Mouse (Mus musculus): ENCODE measurements around the gene Galnt17. TPM values are rescaled to one million over a fixed set of nuclear protein-coding genes. Genes with fewer than 3 reads are reported as not detected.

Gene Galnt17
- polyA plus RNA-seq, 1 experiment from 2014 or later = 0.09 TPM

GRCm38 (mm10) chr5:131241689-131242088 lies 66.6 kb downstream of the Galnt17 start:
- 69% methylated on average over 4 of the region's 4 CpGs for WGBS (ENCODE audit: insufficient replicate concordance)

DNA sequence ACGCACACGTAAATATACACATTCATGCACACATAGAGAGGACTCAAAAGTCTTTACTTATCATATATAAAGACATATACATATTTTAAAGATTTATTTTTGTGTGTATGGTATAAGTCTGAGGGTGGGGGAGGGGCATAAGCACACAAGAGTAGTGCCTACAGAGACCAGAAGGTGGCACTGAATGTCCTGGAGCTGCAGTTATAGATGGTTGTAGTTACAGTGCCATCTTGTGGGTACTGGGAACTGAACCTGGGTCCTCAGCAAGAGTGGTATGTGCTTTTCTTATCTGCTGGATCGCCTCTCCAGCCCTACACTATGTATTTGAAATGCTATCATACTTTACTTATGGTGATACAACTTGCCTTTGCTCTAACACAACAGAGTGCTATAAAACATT lies 68.5 kb downstream of the Galnt17 start:
- Histone ChIP-seq H3K4me2 (no peak overlapping the region), H3K4me3 (replicated peaks) (no peak overlapping the region), H3K27me3 (no peaks in the 10 kb centered on the region), H3K9ac (no peak overlapping the region), H3K27ac (replicated peaks) (no peak overlapping the region), H3K9me3 (replicated peaks) (no peaks in the 10 kb centered on the region), H3K4me1 (replicated peaks) (no peaks in the 10 kb centered on the region), H3K36me3 (replicated peaks) (no peaks in the 10 kb centered on the region)
- no peak for ATAC-seq (ENCODE audit: insufficient read depth)
- 70% methylated on average over 3 of the region's 3 CpGs for WGBS (ENCODE audit: insufficient replicate concordance)

More at GRCm38 (mm10) chr5:131241689-131242088, 66.6 kb downstream of the Galnt17 start:
- Histone ChIP-seq H3K36me3 (replicated peaks) (no peaks in the 10 kb centered on the region), H3K9me3 (replicated peaks) (no peaks in the 10 kb centered on the region), H3K4me2 (no peak overlapping the region), H3K4me1 (replicated peaks) (no peaks in the 10 kb centered on the region), H3K4me3 (replicated peaks) (no peak overlapping the region), H3K27me3 (no peaks in the 10 kb centered on the region), H3K27ac (replicated peaks) (no peak overlapping the region), H3K9ac (no peak overlapping the region)
- ATAC-seq (ENCODE audit: insufficient read depth) = no peak

- no peaks in the 10 kb centered on the region for H3K36me3 ChIP-seq (replicated peaks)
- H3K4me1 ChIP-seq (replicated peaks) = no peaks in the 10 kb centered on the region
- H3K4me3 ChIP-seq (replicated peaks) = no peak overlapping the region
- no peak overlapping the region for H3K9ac ChIP-seq
- ATAC-seq (ENCODE audit: insufficient read depth) = no peak
- no peaks in the 10 kb centered on the region for H3K27me3 ChIP-seq
- H3K9me3 ChIP-seq (replicated peaks) = no peaks in the 10 kb centered on the region
- H3K27ac ChIP-seq (replicated peaks) = no peak overlapping the region
- H3K4me2 ChIP-seq = no peak overlapping the region
- WGBS (ENCODE audit: insufficient replicate concordance) = 78% methylated on average over 8 of the region's 8 CpGs
Measured at GRCm38 (mm10) chr5:131236906-131237305, 71.4 kb downstream of the Galnt17 start.

- H3K36me3 ChIP-seq (replicated peaks) = no peaks in the 10 kb centered on the region
- no peaks in the 10 kb centered on the region for H3K9me3 ChIP-seq (replicated peaks)
- H3K4me2 ChIP-seq = no peak overlapping the region
- no peak for ATAC-seq (ENCODE audit: insufficient read depth)
- WGBS (ENCODE audit: insufficient replicate concordance) = 71% methylated on average over 8 of the region's 8 CpGs
- H3K4me3 ChIP-seq (replicated peaks) = no peak overlapping the region
- H3K9ac ChIP-seq = no peak overlapping the region
- no peak overlapping the region for H3K27ac ChIP-seq (replicated peaks)
- no peaks in the 10 kb centered on the region for H3K4me1 ChIP-seq (replicated peaks)
- no peaks in the 10 kb centered on the region for H3K27me3 ChIP-seq
Measured at GRCm38 (mm10) chr5:131233828-131234227, 74.5 kb downstream of the Galnt17 start.

DNA sequence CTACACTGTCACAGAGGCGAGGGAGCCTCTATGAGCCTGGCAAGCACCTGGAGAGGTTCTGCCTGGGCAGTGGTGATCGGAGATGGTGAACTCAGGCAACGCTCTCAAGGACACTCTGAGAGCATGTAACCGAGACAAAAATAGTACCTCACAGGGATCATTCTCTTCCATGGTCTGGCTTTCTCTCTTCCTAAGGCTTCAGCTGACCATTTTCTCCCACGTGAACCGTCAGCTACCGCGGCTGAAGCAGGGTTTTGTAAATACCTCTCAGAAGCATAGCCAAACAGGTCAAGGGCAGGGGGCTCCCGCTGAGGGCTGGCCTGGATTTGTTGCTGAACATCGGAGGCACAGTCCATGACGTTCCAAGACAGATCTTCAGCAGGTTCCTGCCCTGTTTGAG lies 77.2 kb downstream of the Galnt17 start:
- H3K9me3 ChIP-seq (replicated peaks) = no peaks in the 10 kb centered on the region
- no peak overlapping the region for H3K4me2 ChIP-seq
- H3K36me3 ChIP-seq (replicated peaks) = no peaks in the 10 kb centered on the region
- no peak for ATAC-seq (ENCODE audit: insufficient read depth)
- H3K4me3 ChIP-seq (replicated peaks) = no peak overlapping the region
- H3K27ac ChIP-seq (replicated peaks) = no peak overlapping the region
- no peaks in the 10 kb centered on the region for H3K27me3 ChIP-seq
- WGBS (ENCODE audit: insufficient replicate concordance) = 61% methylated on average over 11 of the region's 11 CpGs
- no peaks in the 10 kb centered on the region for H3K4me1 ChIP-seq (replicated peaks)
- H3K9ac ChIP-seq = no peak overlapping the region

GRCm38 (mm10) chr5:131229744-131230143 lies 78.6 kb downstream of the Galnt17 start:
- 60% methylated on average over 10 of the region's 10 CpGs for WGBS (ENCODE audit: insufficient replicate concordance)
- Histone ChIP-seq H3K9ac (no peak overlapping the region), H3K4me1 (replicated peaks) (no peaks in the 10 kb centered on the region), H3K4me3 (replicated peaks) (no peak overlapping the region), H3K36me3 (replicated peaks) (no peaks in the 10 kb centered on the region), H3K9me3 (replicated peaks) (no peaks in the 10 kb centered on the region), H3K4me2 (no peak overlapping the region), H3K27ac (replicated peaks) (no peak overlapping the region), H3K27me3 (no peaks in the 10 kb centered on the region)
- no peak for ATAC-seq (ENCODE audit: insufficient read depth)

DNA sequence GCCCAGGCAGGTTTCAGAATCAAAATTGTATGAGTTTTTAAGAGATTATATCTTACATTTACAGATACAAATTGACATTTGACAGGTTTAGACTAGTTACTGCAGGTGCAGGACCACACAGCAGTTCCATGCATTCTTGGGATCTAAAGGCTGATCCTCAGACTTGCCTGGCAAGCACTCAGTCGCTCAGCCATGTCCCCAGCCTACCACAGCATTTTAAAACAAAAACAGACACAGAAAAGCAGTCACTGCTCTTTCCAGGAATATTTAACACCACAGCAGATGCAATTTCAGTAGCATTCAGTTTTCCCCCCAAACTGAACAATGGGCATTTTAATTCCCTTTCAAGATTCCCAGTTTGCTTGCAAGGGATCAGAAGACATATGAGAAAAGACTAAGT lies 84.9 kb downstream of the Galnt17 start:
- 46% methylated on average over 1 of the region's 1 CpGs for WGBS (ENCODE audit: insufficient replicate concordance)
- Histone ChIP-seq H3K27ac (replicated peaks) (no peak overlapping the region), H3K27me3 (no peaks in the 10 kb centered on the region), H3K4me1 (replicated peaks) (no peaks in the 10 kb centered on the region), H3K9me3 (replicated peaks) (0 out of 2 replicates have a peak, but pooled peaks cover 4% of the 10 kb centered on the region), H3K36me3 (replicated peaks) (no peaks in the 10 kb centered on the region), H3K4me3 (replicated peaks) (no peak overlapping the region), H3K4me2 (no peak overlapping the region), H3K9ac (no peak overlapping the region)
- ATAC-seq (ENCODE audit: insufficient read depth) = no peak

- H3K27ac ChIP-seq (replicated peaks) = no peak overlapping the region
- H3K36me3 ChIP-seq (replicated peaks) = no peaks in the 10 kb centered on the region
- H3K4me1 ChIP-seq (replicated peaks) = no peaks in the 10 kb centered on the region
- no peak overlapping the region for H3K9ac ChIP-seq
- H3K4me3 ChIP-seq (replicated peaks) = no peak overlapping the region
- no peaks in the 10 kb centered on the region for H3K27me3 ChIP-seq
- ATAC-seq (ENCODE audit: insufficient read depth) = no peak
- H3K4me2 ChIP-seq = no peak overlapping the region
- 66% methylated on average over 10 of the region's 10 CpGs for WGBS (ENCODE audit: insufficient replicate concordance)
- H3K9me3 ChIP-seq (replicated peaks) = 0 out of 2 replicates have a peak, but pooled peaks cover 4% of the 10 kb centered on the region
Measured at GRCm38 (mm10) chr5:131222498-131223244, 85.6 kb downstream of the Galnt17 start.

DNA sequence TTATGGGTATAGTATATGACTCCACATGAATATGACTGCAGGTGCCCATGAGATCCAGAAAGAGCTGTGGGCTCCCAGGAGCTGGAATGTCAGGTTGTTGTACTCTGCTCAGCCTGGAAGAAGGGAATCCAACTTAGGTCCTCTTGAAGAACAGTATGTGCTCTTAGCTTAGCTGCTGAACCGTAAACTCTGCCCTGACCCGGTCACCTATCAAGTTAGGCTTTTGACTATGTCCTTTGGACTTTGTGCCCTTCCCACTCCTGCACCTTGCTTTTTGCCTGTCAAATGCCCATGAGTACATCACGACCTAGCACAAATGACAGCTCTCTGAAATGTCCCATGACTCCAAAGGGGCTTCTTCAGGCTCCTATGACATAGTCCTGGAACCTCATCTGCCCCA lies 90.1 kb downstream of the Galnt17 start:
- H3K4me1 ChIP-seq (replicated peaks) = no peaks in the 10 kb centered on the region
- H3K4me3 ChIP-seq (replicated peaks) = no peak overlapping the region
- no peak overlapping the region for H3K4me2 ChIP-seq
- no peaks in the 10 kb centered on the region for H3K36me3 ChIP-seq (replicated peaks)
- WGBS (ENCODE audit: insufficient replicate concordance) = 48% methylated on average over 3 of the region's 3 CpGs
- H3K27me3 ChIP-seq = no peaks in the 10 kb centered on the region
- ATAC-seq (ENCODE audit: insufficient read depth) = no peak
- H3K9ac ChIP-seq = no peak overlapping the region
- no peak overlapping the region for H3K27ac ChIP-seq (replicated peaks)
- 0 out of 2 replicates have a peak, but pooled peaks cover 4% of the 10 kb centered on the region for H3K9me3 ChIP-seq (replicated peaks)

DNA sequence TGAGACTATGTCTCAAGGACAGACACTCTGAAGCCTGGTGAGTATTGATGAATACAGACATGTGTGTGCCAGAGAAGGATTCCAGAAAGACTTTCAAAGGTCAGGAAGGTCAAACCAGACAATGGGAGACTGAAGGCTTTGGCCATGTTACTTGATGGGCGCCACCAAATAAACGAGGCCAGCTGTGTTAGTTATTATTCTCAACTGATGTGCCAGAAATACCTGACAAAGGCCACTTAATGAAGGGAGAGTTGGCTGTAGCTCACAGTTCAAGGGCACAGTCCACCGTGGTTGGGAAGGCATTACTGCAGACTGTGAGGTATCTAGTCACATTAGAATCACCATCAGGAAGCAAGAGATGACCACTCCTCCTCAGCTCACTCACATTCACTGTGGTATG lies 96.7 kb downstream of the Galnt17 start:
- Histone ChIP-seq H3K9me3 (replicated peaks) (no peaks in the 10 kb centered on the region), H3K36me3 (replicated peaks) (no peaks in the 10 kb centered on the region), H3K4me2 (no peak overlapping the region), H3K27ac (replicated peaks) (no peak overlapping the region), H3K4me3 (replicated peaks) (no peak overlapping the region), H3K9ac (no peak overlapping the region), H3K4me1 (replicated peaks) (no peaks in the 10 kb centered on the region), H3K27me3 (no peaks in the 10 kb centered on the region)
- 56% methylated on average over 3 of the region's 3 CpGs for WGBS (ENCODE audit: insufficient replicate concordance)
- ATAC-seq (ENCODE audit: insufficient read depth) = no peak

DNA sequence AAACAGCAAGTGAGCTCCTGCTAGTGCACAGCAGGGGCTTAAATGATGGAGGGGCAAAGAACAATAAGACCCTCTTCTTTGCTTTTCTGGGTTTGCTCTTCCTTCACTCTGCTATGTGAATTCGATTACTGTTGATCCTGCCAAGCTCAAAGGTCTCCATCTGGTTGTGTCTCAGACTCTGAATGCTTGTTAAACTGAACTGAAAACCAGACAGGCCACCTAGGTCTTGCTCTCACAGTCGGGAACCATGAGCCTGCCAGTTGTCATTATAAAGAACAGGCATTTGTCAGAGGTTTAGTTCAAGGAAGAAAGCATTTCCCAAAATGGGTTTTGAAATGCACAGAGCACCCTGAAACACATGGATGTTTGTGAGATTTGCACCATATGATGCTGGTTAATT lies 107.2 kb downstream of the Galnt17 start:
- Histone ChIP-seq H3K4me1 (replicated peaks) (no peaks in the 10 kb centered on the region), H3K4me2 (no peak overlapping the region), H3K9ac (no peak overlapping the region), H3K36me3 (replicated peaks) (no peaks in the 10 kb centered on the region), H3K4me3 (replicated peaks) (no peak overlapping the region), H3K27ac (replicated peaks) (no peak overlapping the region), H3K27me3 (no peaks in the 10 kb centered on the region), H3K9me3 (replicated peaks) (no peaks in the 10 kb centered on the region)
- no peak for ATAC-seq (ENCODE audit: insufficient read depth)
- 35% methylated on average over 2 of the region's 2 CpGs for WGBS (ENCODE audit: insufficient replicate concordance)

GRCm38 (mm10) chr5:131192311-131192710 lies 116.0 kb downstream of the Galnt17 start:
- no peaks in the 10 kb centered on the region for H3K4me1 ChIP-seq (replicated peaks)
- H3K27ac ChIP-seq (replicated peaks) = no peak overlapping the region
- no peaks in the 10 kb centered on the region for H3K9me3 ChIP-seq (replicated peaks)
- no peak overlapping the region for H3K4me3 ChIP-seq (replicated peaks)
- H3K4me2 ChIP-seq = no peak overlapping the region
- H3K9ac ChIP-seq = no peak overlapping the region
- ATAC-seq (ENCODE audit: insufficient read depth) = no peak
- H3K27me3 ChIP-seq = no peaks in the 10 kb centered on the region
- no peaks in the 10 kb centered on the region for H3K36me3 ChIP-seq (replicated peaks)
- WGBS (ENCODE audit: insufficient replicate concordance) = 59% methylated on average over 3 of the region's 3 CpGs
